Mouse (Mus musculus) small intestine, adult 2 months (tissue): ENCODE data around the gene Lama2. TPM values are rescaled to one million over a fixed set of nuclear protein-coding genes. Genes with fewer than 3 reads are reported as not detected.

Source experiments
- H3K27ac ChIP-seq: fragments of 200-500 bp; 2 replicates; pipeline ENCODE4 v1.5.1; 2012; ENCODE audit warnings: low read depth, low read length, control low read depth, inconsistent platforms; ENCODE audit not compliant: insufficient read depth
- H3K27me3 ChIP-seq: fragments of 200-500 bp; 2 replicates; pipeline ENCODE4 v1.6.1; 2012; ENCODE audit warnings: mild to moderate bottlenecking, moderate library complexity, low read length, inconsistent platforms; ENCODE audit not compliant: control insufficient read depth, insufficient read depth
- H3K36me3 ChIP-seq: fragments of 200-500 bp; 2 replicates; pipeline ENCODE4 v1.6.1; 2012; ENCODE audit warnings: mild to moderate bottlenecking, low read length, control low read depth, inconsistent platforms; ENCODE audit not compliant: control insufficient read depth, insufficient read depth
- H3K4me1 ChIP-seq: fragments of 200-500 bp; 2 replicates; pipeline ENCODE4 v1.6.1; 2012; ENCODE audit warnings: low read length, inconsistent platforms, mixed read lengths; ENCODE audit not compliant: control insufficient read depth, insufficient read depth, insufficient read length
- H3K4me3 ChIP-seq: fragments of 200-500 bp; 2 replicates; pipeline ENCODE4 v1.5.1; 2012; ENCODE audit warnings: low read depth, mild to moderate bottlenecking, control low read depth, inconsistent platforms, low read length, moderate library complexity
- CTCF ChIP-seq: fragments of 200-500 bp; IDR thresholded peaks from 2 replicates; pipeline ENCODE4 v1.5.1; 2012; ENCODE audit warnings: low read depth, mild to moderate bottlenecking, control low read depth, inconsistent platforms, low read length, moderate library complexity, mixed read lengths; ENCODE audit not compliant: insufficient replicate concordance, insufficient read length; ENCODE audit errors: extremely low read depth
- POLR2A ChIP-seq: fragments of 200-500 bp; IDR thresholded peaks from 2 replicates; pipeline ENCODE4 v1.6.1; 2012; ENCODE audit warnings: low read depth, mild to moderate bottlenecking, control low read depth, inconsistent platforms, low read length, moderate library complexity
- WGBS: fragments of 180-500 bp; shearing (Covaris S2); methylation state at CpG from one replicate; pipeline ENCODE4 v1.1.7; 2018; 5-methylcytosine and 5-hydroxymethylcytosine counted together
- polyA plus RNA-seq: library from polyadenylated mRNA; depleted of rRNA; stranded (reverse); fragments of >200 nt; gene quantifications from 2 replicates; pipeline ENCODE4 v1.2.3, GENCODE M21; 2012

Lama2 gene
- polyA plus RNA-seq, 1 experiment: 1.7 TPM

- Histone ChIP-seq H3K27me3 (no peaks in the 10 kb centered on the region), H3K36me3 (no peaks in the 10 kb centered on the region), H3K4me1 (no peaks in the 10 kb centered on the region), H3K27ac (no peak overlapping the region), H3K4me3 (no peak overlapping the region)
- no peak for TF ChIP-seq POLR2A
- TF ChIP-seq CTCF: no peak
- 89% methylated on average over 5 of the region's 5 CpGs for WGBS
Measured at GRCm38 (mm10) chr10:27184185-27184584, 435.4 kb downstream of the Lama2 start.

GRCm38 (mm10) chr10:27174271-27174670 is 445.3 kb downstream of the Lama2 start:
- Histone ChIP-seq H3K36me3 (no peaks in the 10 kb centered on the region), H3K27me3 (no peaks in the 10 kb centered on the region), H3K4me3 (no peak overlapping the region), H3K4me1 (no peaks in the 10 kb centered on the region), H3K27ac (no peak overlapping the region)
- TF ChIP-seq POLR2A (no peak), CTCF (no peak)
- WGBS: 55% methylated on average over 2 of the region's 2 CpGs

GRCm38 (mm10) chr10:27164738-27165137 is 454.8 kb downstream of the Lama2 start:
- 71% methylated on average over 3 of the region's 3 CpGs for WGBS
- no peaks in the 10 kb centered on the region for H3K4me1 ChIP-seq
- H3K27me3 ChIP-seq: no peaks in the 10 kb centered on the region
- H3K4me3 ChIP-seq: no peak overlapping the region
- no peak overlapping the region for H3K27ac ChIP-seq
- TF ChIP-seq POLR2A (no peak), CTCF (no peak)
- H3K36me3 ChIP-seq: no peaks in the 10 kb centered on the region

- no peaks in the 10 kb centered on the region for H3K4me1 ChIP-seq
- no peaks in the 10 kb centered on the region for H3K36me3 ChIP-seq
- no peak for TF ChIP-seq POLR2A
- no peak for TF ChIP-seq CTCF
- no peak overlapping the region for H3K27ac ChIP-seq
- no peak overlapping the region for H3K4me3 ChIP-seq
- 80% methylated on average over 2 of the region's 2 CpGs for WGBS
- H3K27me3 ChIP-seq: no peaks in the 10 kb centered on the region
Measured at GRCm38 (mm10) chr10:27162364-27162763, 457.2 kb downstream of the Lama2 start.

DNA sequence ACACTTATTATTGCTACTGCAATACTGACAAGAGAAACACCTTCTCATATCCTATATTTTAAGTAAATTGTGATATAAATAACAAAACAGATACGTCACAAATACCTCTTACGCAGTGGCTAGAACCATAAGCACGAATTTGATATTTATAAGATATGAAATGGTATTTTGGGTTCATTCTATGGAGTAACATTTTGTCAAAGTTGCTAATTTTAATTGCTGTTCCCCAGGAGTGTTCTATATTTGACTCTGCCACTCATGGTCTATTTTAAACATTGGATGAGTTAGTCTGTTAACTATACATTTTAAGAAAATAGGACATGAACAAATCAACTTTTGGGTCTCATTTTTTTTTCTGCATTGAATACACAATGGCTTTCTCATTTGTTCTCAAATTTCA is 469.3 kb downstream of the Lama2 start:
- TF ChIP-seq CTCF (no peak), POLR2A (no peak)

GRCm38 (mm10) chr10:27140422-27140821 is 479.1 kb downstream of the Lama2 start:
- Histone ChIP-seq H3K27ac (no peak overlapping the region), H3K4me1 (no peaks in the 10 kb centered on the region), H3K36me3 (no peaks in the 10 kb centered on the region), H3K4me3 (no peak overlapping the region), H3K27me3 (no peaks in the 10 kb centered on the region)
- 47% methylated on average over 3 of the region's 3 CpGs for WGBS
- TF ChIP-seq CTCF (no peak), POLR2A (no peak)

More for the DNA sequence above, 469.3 kb downstream of the Lama2 start:
- no peak overlapping the region for H3K27ac ChIP-seq
- H3K4me3 ChIP-seq: no peak overlapping the region
- WGBS: 83% methylated on average over 3 of the region's 3 CpGs
- no peaks in the 10 kb centered on the region for H3K27me3 ChIP-seq
- no peaks in the 10 kb centered on the region for H3K4me1 ChIP-seq
- no peaks in the 10 kb centered on the region for H3K36me3 ChIP-seq

DNA sequence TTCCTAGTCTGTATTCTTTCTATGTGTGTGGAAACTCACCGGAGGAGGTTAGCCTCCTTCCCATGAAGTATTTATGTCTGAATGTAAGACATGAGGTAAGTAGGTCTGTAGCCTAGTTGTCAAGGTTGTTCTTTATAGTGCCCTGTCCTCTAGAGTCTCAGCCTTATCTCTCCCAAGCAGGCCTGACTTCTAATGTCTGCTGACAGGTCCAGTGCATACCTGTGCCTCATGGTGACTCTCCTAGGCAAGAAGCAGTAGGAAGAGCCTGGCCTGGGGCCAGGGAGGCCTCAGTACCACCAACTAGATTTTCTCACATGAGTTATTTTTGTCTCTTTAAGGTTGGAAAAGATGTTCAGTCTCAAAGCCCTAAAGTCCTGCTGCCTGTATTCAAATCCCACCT is 483.8 kb downstream of the Lama2 start:
- H3K4me1 ChIP-seq: no peaks in the 10 kb centered on the region
- H3K27me3 ChIP-seq: no peaks in the 10 kb centered on the region
- WGBS: 98% methylated on average over 1 of the region's 1 CpGs
- TF ChIP-seq POLR2A (no peak), CTCF (no peak)
- no peak overlapping the region for H3K4me3 ChIP-seq
- H3K36me3 ChIP-seq: no peaks in the 10 kb centered on the region
- no peak overlapping the region for H3K27ac ChIP-seq

- no peaks in the 10 kb centered on the region for H3K36me3 ChIP-seq
- no peak overlapping the region for H3K27ac ChIP-seq
- no peaks in the 10 kb centered on the region for H3K27me3 ChIP-seq
- H3K4me3 ChIP-seq: no peak overlapping the region
- WGBS: 9% methylated on average over 1 of the region's 1 CpGs
- no peak for TF ChIP-seq CTCF
- no peak for TF ChIP-seq POLR2A
- no peaks in the 10 kb centered on the region for H3K4me1 ChIP-seq
Measured at GRCm38 (mm10) chr10:27133135-27133534, 486.4 kb downstream of the Lama2 start.
